Mouse (Mus musculus) A20 (cell line): Measurements from ENCODE around the gene Hcn4.

ENCODE experiments used
- DNase-seq: peaks from one replicate; pipeline ENCODE4 v3.0.0-alpha.2; 2011; ENCODE audit warnings: low read depth, low spot score

Hcn4 gene

GRCm38 (mm10) chr9:58823139-58823917 lies at the start of gene Hcn4:
TSS of gene Hcn4 (plus strand) at chr9:58823412.
- no peak for DNase-seq

GRCm38 (mm10) chr9:58774761-58775160 lies 48.5 kb upstream of the Hcn4 start:
- DNase-seq, result no peak

- DNase-seq, result peak; percentile 39
These were observed 47.8 kb upstream of the Hcn4 start for GRCm38 (mm10) chr9:58775363-58775762.

GRCm38 (mm10) chr9:58789476-58789875 lies 33.7 kb upstream of the Hcn4 start:
- no peak for DNase-seq

- no peak for DNase-seq
These were observed 25.1 kb upstream of the Hcn4 start for GRCm38 (mm10) chr9:58798155-58798554.

- DNase-seq, result no peak
These were observed 21.8 kb upstream of the Hcn4 start for GRCm38 (mm10) chr9:58801441-58801840.

DNA sequence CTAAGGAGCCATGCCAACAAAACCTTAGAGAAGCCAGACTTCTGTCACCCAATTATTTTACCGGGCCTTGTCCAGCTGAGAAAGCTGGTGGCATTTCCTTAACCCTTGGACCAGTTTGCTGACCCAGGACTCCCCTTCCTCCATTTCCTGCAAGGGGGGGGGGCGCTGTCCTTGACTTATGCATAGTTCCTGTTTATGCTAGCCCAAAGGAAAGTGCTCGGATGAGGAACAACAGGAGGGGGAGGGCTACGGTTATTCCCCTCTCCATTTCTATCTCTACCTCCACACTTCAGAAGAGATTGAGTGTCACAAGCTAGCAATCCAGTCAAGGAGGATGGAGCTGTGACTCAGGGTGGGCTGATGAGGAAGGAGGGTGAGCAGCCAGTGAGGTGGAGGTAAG lies 20.9 kb upstream of the Hcn4 start:
- no peak for DNase-seq

DNA sequence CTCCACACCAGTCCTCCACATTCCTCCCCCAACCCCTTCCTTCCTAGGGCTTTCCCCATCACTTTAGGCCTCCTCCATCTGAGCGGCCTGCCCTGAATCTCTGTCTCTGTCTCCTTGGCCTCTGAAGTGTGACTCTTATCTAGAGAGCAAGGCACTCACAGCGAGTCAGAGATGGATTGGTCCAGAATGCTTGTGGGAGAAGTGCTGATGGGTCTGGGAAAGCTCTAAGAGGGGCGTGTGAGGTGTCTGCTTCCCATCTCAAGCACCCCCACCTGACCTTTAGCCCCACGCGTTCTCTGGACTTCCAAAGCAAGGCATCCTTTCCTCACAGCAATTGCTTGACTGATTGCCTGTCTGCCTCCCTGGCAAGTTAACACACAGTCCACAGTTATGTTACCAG lies 20.4 kb upstream of the Hcn4 start:
- no peak for DNase-seq

- DNase-seq, result peak; percentile 62
These were observed 17.5 kb upstream of the Hcn4 start for GRCm38 (mm10) chr9:58805601-58806318.

DNA sequence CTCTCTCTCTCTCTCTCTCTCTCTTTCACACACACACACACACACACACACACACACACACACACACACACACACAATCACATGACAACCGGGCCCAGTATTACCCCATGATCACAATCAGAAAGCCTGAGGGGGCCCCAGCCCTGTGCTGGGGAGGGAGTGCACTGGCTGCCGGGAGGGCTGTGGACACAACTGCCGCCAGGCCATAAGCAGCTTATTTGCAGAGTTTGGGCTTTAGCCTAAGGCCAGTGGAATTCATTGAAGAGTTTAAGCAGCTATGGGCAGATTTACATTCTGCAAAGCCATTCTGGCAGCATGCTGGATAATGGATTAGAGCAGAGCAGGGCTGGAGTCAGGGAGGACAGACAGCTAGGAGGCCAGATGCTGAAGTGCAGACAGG lies 12.0 kb upstream of the Hcn4 start:
- DNase-seq, result no peak

- DNase-seq, result no peak
These were observed 7.5 kb upstream of the Hcn4 start for GRCm38 (mm10) chr9:58815552-58816260.

- no peak for DNase-seq
These were observed 6.8 kb upstream of the Hcn4 start for GRCm38 (mm10) chr9:58816458-58816857.

GRCm38 (mm10) chr9:58817676-58818075 lies 5.5 kb upstream of the Hcn4 start:
- DNase-seq, result no peak

DNA sequence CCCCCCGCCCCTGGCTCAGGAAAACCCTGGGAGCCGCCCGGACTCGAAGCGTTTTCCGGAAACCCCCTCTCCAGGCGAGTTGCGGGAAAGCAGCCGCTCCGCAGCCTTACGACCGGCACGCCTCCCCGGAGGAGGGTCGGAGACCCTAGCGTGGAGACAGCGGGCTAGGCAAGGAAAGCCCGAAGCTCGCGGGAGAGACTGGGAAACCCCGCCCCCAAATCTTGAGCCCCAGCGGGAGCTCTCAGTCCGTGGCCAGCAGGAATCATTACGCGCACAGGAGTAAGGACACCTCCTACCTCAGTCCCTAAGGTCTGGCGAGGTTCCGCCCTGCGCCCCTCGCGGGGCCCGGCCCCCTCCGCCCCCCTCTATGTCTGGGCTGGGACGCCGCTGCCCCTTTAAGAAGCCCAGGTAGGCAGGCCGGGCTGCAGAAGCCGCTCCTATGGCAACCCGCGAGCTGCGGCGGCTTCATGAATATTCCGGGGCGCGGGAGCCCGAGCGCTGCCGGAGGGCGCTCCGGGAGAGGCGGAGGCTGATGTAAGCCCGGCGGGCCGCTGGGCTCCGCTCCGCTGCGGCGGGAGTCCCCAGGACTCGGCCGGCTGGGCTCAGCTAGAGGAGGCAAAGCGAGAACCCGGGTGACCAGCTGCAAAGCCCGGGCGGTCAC lies 651 bp upstream of the Hcn4 start:
- DNase-seq, result no peak

GRCm38 (mm10) chr9:58823918-58824215 lies 655 bp downstream of the Hcn4 start:
- no peak for DNase-seq

- DNase-seq, result no peak
These were observed 6.4 kb downstream of the Hcn4 start for GRCm38 (mm10) chr9:58829627-58830026.

- DNase-seq, result no peak
These were observed 9.7 kb downstream of the Hcn4 start for GRCm38 (mm10) chr9:58832939-58833338.

DNA sequence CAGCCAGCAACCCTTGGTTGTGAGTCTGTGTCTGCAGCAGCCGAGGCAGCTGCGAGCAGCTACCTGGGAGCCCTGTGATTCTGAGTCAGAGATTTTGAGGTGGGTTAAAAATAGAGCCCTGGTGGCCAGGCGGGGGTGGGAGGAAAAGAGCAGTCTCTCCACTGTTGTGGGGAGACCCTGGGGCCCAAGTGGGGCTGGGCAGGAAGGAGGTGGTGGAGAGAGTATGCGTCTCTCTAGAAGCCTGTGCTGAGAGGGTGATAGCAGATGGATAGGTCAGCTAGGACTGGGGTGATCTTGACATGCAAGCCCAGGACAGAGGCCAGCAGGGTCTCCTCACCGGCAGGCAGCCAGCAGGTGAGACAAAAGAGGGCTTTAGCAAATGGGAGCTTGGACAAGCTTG lies 14.0 kb downstream of the Hcn4 start:
- DNase-seq, result no peak

GRCm38 (mm10) chr9:58838504-58838903 lies 15.3 kb downstream of the Hcn4 start:
- no peak for DNase-seq

- DNase-seq, result peak; percentile 44
These were observed 18.4 kb downstream of the Hcn4 start for GRCm38 (mm10) chr9:58841655-58842054.

GRCm38 (mm10) chr9:58844597-58844996 lies 21.4 kb downstream of the Hcn4 start:
- DNase-seq, result no peak

GRCm38 (mm10) chr9:58847008-58847407 lies 23.8 kb downstream of the Hcn4 start:
- DNase-seq, result no peak
